Mouse (Mus musculus): ENCODE data around the gene Tmem163.

GRCm38 (mm10) chr1:127542756-127543155 is 136.6 kb downstream of the Tmem163 start:
- TF ChIP-seq CTCF (IDR thresholded peaks at IDR 0.05; ENCODE audit: low read depth), result no peak
- no peak for TF ChIP-seq EP300 (IDR thresholded peaks at IDR 0.05; ENCODE audit: low read depth)
